Mouse (Mus musculus) splenic B cell, adult 2 months (primary cell): ENCODE data around the gene Eogt.

ENCODE experiments used
- DNase-seq: peaks from one replicate; pipeline ENCODE4 v3.0.0-alpha.2; 2011; ENCODE audit warnings: low read depth, low spot score
- H3K27me3 ChIP-seq: 2 replicates; pipeline ENCODE4 v1.6.1; 2012; ENCODE audit warnings: mild to moderate bottlenecking, low read length, moderate library complexity, mixed read lengths; ENCODE audit not compliant: control insufficient read depth, poor library complexity, insufficient read depth, severe bottlenecking
- H3K36me3 ChIP-seq: 2 replicates; pipeline ENCODE4 v1.6.1; 2012; ENCODE audit warnings: mild to moderate bottlenecking, low read length, moderate library complexity, mixed read lengths; ENCODE audit not compliant: control insufficient read depth, poor library complexity, insufficient read depth, severe bottlenecking

Eogt gene

GRCm38 (mm10) chr6:97148383-97149251, at the start of gene Eogt:
Eogt (minus strand) TSS chr6:97149182.
- H3K36me3 ChIP-seq = no peaks in the 10 kb centered on the region; the same call in 1 of the 2 replicates
- no peaks in the 10 kb centered on the region for H3K27me3 ChIP-seq
- peak; percentile 71 for DNase-seq

GRCm38 (mm10) chr6:97179367-97179828, 30.4 kb upstream of the Eogt start:
- DNase-seq = peak; percentile 89
- 0 out of 2 replicates have a peak, but pooled peaks cover 2% of the 10 kb centered on the region for H3K36me3 ChIP-seq
- no peaks in the 10 kb centered on the region for H3K27me3 ChIP-seq

GRCm38 (mm10) chr6:97178491-97179366, 29.7 kb upstream of the Eogt start, which contains the start of gene Tmf1:
Tmf1 (minus strand) TSS chr6:97179122.
- 0 out of 2 replicates have a peak, but pooled peaks cover 2% of the 10 kb centered on the region for H3K36me3 ChIP-seq

GRCm38 (mm10) chr6:97175716-97176115, 26.7 kb upstream of the Eogt start:
- DNase-seq = peak; percentile 62
- Histone ChIP-seq H3K27me3 (no peaks in the 10 kb centered on the region), H3K36me3 (peaks cover 7% of the 10 kb centered on the region; the same call in 1 of the 2 replicates)

More at GRCm38 (mm10) chr6:97178491-97179366, 29.7 kb upstream of the Eogt start, which contains the start of gene Tmf1:
- H3K27me3 ChIP-seq = no peaks in the 10 kb centered on the region
- DNase-seq = peak; percentile 98

- H3K36me3 ChIP-seq = no peaks in the 10 kb centered on the region
- DNase-seq = peak; percentile 47
- no peaks in the 10 kb centered on the region for H3K27me3 ChIP-seq
Measured at GRCm38 (mm10) chr6:97150156-97150555, 1.2 kb upstream of the Eogt start.

GRCm38 (mm10) chr6:97149721-97150120, 739 bp upstream of the Eogt start:
- Histone ChIP-seq H3K36me3 (no peaks in the 10 kb centered on the region), H3K27me3 (no peaks in the 10 kb centered on the region)
- DNase-seq = peak; percentile 18

- H3K36me3 ChIP-seq = no peaks in the 10 kb centered on the region; the same call in 1 of the 2 replicates
- peak; percentile 6 for DNase-seq
- no peaks in the 10 kb centered on the region for H3K27me3 ChIP-seq
Measured at GRCm38 (mm10) chr6:97147755-97148382, 1.1 kb downstream of the Eogt start.

GRCm38 (mm10) chr6:97145156-97145555, 3.8 kb downstream of the Eogt start:
- no peak for DNase-seq
- peaks cover 3% of the 10 kb centered on the region; the same call in 1 of the 2 replicates for H3K36me3 ChIP-seq

GRCm38 (mm10) chr6:97144359-97144758, 4.6 kb downstream of the Eogt start:
- H3K36me3 ChIP-seq = peaks cover 3% of the 10 kb centered on the region; the same call in 1 of the 2 replicates
- no peaks in the 10 kb centered on the region for H3K27me3 ChIP-seq
- no peak for DNase-seq

More at GRCm38 (mm10) chr6:97145156-97145555, 3.8 kb downstream of the Eogt start:
- H3K27me3 ChIP-seq = no peaks in the 10 kb centered on the region

GRCm38 (mm10) chr6:97142611-97143010, 6.4 kb downstream of the Eogt start:
- DNase-seq = no peak
- Histone ChIP-seq H3K36me3 (peaks cover 3% of the 10 kb centered on the region; the same call in 1 of the 2 replicates), H3K27me3 (no peaks in the 10 kb centered on the region)

- peaks cover 3% of the 10 kb centered on the region; the same call in 1 of the 2 replicates for H3K36me3 ChIP-seq
- no peaks in the 10 kb centered on the region for H3K27me3 ChIP-seq
- no peak for DNase-seq
Measured at GRCm38 (mm10) chr6:97141811-97142210, 7.2 kb downstream of the Eogt start.

- no peak for DNase-seq
- no peaks in the 10 kb centered on the region for H3K27me3 ChIP-seq
- no peaks in the 10 kb centered on the region for H3K36me3 ChIP-seq
Measured at GRCm38 (mm10) chr6:97132707-97133303, 16.2 kb downstream of the Eogt start.

GRCm38 (mm10) chr6:97131808-97132207, 17.2 kb downstream of the Eogt start:
- Histone ChIP-seq H3K27me3 (no peaks in the 10 kb centered on the region), H3K36me3 (no peaks in the 10 kb centered on the region)
- no peak for DNase-seq

GRCm38 (mm10) chr6:97130979-97131378, 18.0 kb downstream of the Eogt start:
- Histone ChIP-seq H3K27me3 (no peaks in the 10 kb centered on the region), H3K36me3 (no peaks in the 10 kb centered on the region)
- peak; percentile 6 for DNase-seq
